Mouse (Mus musculus): ENCODE results near the gene Fibp. TPM values are rescaled to one million over a fixed set of nuclear protein-coding genes. Genes with fewer than 3 reads are reported as not detected.
A peak's percentile ranks its signal among the peaks of the same experiment; 100 is the strongest.
"Not testable (repeated sequence)": the region's sequence is repeated elsewhere in the genome, so short reads cannot be mapped to it uniquely, and the experiment has no call there.

The Fibp gene
- polyA plus RNA-seq, 1 experiment from 2014 or later, result 87.4 TPM

DNA sequence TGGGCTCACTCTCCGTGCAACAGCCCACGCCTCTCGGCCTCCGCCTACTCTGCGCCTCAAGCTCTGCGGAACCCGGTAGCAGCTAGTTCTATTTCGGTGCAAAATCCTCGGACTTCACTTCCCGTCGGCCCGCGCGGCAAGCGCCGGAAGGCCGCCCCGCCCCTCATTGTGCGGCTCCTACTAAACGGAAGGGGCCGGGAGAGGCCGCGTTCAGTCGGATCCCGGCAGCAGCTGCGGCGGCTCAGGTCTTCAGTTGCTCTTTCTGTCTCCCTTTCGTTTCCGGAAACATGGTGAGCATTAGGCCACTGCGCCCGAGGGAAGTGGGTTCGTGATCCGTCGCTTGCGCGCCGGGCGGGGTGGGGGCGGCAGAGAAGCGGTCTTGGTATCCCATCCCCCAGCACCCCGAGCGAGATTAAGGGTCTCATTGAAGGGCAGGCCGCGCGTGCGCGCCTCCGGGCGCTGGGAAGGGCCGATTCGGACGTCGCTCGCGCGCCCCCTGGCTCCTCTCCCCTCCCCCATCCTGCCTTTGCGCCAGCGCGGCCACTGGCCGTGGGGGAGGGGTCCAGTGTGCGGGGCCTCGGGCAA, 30.0 kb downstream of the Fibp start, which contains the start of gene Cfl1:
Gene Cfl1 (plus strand): TSS at position 143 of the 585 bp plus-strand sequence.
- Histone ChIP-seq H3K4me1 (peaks cover 44% of the 10 kb centered on the region), H3K9me3 (no peaks in the 10 kb centered on the region), H3K36me3 (peaks cover 51% of the 10 kb centered on the region), H3K27me3 (replicated peaks) (no peaks in the 10 kb centered on the region), H3K27ac (replicated peaks) (peak within 1 kb of the TSS; percentile 99), H3K9ac (peak within 1 kb of the TSS; percentile 99), H3K4me2 (peak within 1 kb of the TSS; percentile 91), H3K4me3 (peak within 1 kb of the TSS; percentile 100)
- peak; percentile 37 for ATAC-seq (ENCODE audit: extremely low read depth, insufficient number of reproducible peaks, low FRiP score, low TSS enrichment)
- under 1% methylated on average over 61 of the region's 62 CpGs for WGBS

DNA sequence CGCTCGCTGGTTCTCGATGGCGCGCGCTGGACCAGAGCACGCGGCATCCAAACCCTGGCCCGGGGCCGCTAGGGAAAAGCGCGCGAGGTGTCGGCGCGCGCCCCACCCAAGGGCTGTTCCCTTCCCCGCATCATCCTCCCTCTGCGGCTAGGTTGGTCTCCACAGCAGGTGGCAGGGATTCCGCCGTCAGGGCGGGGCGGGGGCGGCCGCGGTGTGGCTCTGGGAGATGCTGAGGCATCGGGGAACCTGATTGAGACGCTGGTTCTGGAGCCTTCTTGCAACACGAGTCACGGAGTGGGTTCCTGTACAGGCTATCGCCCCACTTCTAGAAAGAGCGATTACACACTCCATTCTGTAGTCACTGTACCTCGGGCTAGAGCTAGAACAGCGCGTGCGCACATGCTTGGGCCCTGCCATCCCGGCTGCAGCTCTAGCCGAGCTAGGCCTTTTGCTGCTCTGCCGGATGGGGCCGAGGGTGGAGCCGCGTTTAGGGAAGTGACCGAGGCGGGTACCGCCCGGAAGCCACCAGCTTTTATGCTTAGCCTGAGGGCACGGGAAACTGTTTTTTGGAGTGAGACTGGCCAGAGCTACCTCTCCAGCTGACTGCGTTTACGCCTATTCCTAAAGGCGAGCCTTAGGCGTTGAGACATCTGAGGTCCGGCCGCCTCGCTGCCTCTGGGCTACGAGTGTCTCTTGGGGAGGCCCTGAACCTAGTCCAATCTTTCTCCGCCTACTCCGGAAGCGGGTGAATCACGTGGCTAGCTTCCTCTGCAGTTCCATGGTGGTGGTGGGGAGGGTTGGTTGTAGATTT, 30.7 kb downstream of the Fibp start:
- peak overlapping the region; percentile 91 for H3K4me2 ChIP-seq
- peaks cover 51% of the 10 kb centered on the region for H3K36me3 ChIP-seq
- WGBS, result under 1% methylated on average over 43 of the region's 59 CpGs
- ATAC-seq (ENCODE audit: extremely low read depth, insufficient number of reproducible peaks, low FRiP score, low TSS enrichment), result peak; percentile 0; the same call in 1 of the 2 replicates
- peak overlapping the region; percentile 100 for H3K4me3 ChIP-seq
- H3K9ac ChIP-seq, result peak overlapping the region; percentile 99
- no peaks in the 10 kb centered on the region for H3K27me3 ChIP-seq (replicated peaks)
- H3K27ac ChIP-seq (replicated peaks), result peak overlapping the region; percentile 99
- H3K9me3 ChIP-seq, result no peaks in the 10 kb centered on the region
- peaks cover 44% of the 10 kb centered on the region for H3K4me1 ChIP-seq

DNA sequence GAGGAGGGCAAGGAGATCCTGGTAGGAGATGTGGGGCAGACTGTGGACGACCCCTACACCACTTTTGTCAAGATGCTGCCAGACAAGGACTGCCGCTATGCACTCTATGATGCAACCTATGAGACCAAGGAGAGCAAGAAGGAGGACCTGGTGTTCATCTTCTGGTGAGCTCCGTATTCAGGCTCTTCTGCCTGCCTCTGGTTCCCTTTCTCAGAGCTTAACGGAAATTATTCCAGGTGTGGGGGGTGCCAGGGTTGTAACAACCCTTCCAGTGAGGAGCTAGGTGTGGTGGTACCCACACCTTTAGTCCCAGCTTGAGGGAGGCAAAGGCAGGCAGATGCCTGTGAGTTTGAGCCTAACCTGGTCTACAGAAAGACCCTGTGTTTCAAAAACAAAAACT, 32.2 kb downstream of the Fibp start:
- Histone ChIP-seq H3K4me3 (peak overlapping the region; percentile 100; the same call in 1 of the 2 replicates), H3K9ac (peak overlapping the region; percentile 99; the same call in 1 of the 2 replicates), H3K4me1 (peaks cover 29% of the 10 kb centered on the region), H3K9me3 (no peaks in the 10 kb centered on the region), H3K36me3 (peaks cover 60% of the 10 kb centered on the region), H3K27me3 (replicated peaks) (no peaks in the 10 kb centered on the region), H3K4me2 (peak overlapping the region; percentile 91), H3K27ac (replicated peaks) (no peak overlapping the region)
- WGBS, result 73% methylated on average over 4 of the region's 4 CpGs
- ATAC-seq (ENCODE audit: extremely low read depth, insufficient number of reproducible peaks, low FRiP score, low TSS enrichment), result no peak

DNA sequence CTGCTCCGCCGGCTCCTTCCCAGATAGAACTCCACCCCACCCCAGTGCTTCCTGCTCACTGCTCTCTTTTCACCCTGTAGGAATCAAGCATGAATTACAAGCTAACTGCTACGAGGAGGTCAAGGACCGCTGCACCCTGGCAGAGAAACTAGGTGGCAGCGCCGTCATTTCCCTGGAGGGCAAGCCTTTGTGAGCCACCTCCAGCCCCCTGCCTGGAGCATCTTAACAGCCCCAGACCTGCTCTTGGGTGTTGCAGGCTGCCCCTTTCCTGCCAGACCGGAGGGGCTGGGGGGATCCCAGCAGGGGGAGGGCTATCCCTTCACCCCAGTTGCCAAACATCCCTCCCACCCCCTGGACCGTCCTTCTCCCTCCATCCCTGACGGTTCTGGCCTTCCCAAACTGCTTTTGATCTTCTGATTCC, 32.9 kb downstream of the Fibp start:
- not testable (repeated sequence) for H3K27ac ChIP-seq (replicated peaks); ATAC-seq (ENCODE audit: extremely low read depth, insufficient number of reproducible peaks, low FRiP score, low TSS enrichment); H3K9me3 ChIP-seq; H3K27me3 ChIP-seq (replicated peaks); H3K4me3 ChIP-seq
- WGBS, result 69% methylated on average over 9 of the region's 9 CpGs
- Histone ChIP-seq H3K4me2 (peak overlapping the region; percentile 91; the same call in 1 of the 2 replicates), H3K9ac (0 out of 2 replicates have a peak overlapping the region, but pooled peaks have one; percentile 14), H3K36me3 (peaks cover 67% of the 10 kb centered on the region), H3K4me1 (peaks cover 29% of the 10 kb centered on the region)

DNA sequence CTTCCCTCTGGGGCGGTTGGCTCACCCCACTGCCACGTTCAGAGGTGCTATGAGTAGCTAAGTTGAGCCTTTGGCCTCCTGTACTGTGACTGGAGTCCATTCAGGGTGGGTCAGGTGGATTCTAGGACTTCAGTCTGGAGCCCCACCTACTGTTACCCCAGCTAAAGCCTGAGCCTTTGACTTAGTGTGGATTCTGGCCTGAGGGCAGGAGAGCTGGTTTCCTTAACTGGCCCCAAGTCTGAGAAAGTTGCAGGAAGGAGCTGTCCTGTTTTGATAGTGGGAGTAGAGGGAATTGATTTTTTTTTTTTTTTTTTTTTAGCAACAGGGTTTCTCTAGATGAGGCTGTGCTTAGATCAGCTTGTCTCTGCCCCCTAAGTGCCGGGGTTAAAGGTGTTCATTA, 33.9 kb downstream of the Fibp start:
- H3K4me1 ChIP-seq, result peaks cover 23% of the 10 kb centered on the region
- no peak overlapping the region for H3K4me2 ChIP-seq
- WGBS, result 84% methylated on average over 3 of the region's 3 CpGs
- H3K4me3 ChIP-seq, result no peak overlapping the region
- no peak for ATAC-seq (ENCODE audit: extremely low read depth, insufficient number of reproducible peaks, low FRiP score, low TSS enrichment)
- peaks cover 73% of the 10 kb centered on the region for H3K36me3 ChIP-seq
- no peaks in the 10 kb centered on the region for H3K27me3 ChIP-seq (replicated peaks)
- H3K9ac ChIP-seq, result peak overlapping the region; percentile 26; the same call in 1 of the 2 replicates
- no peaks in the 10 kb centered on the region for H3K9me3 ChIP-seq
- H3K27ac ChIP-seq (replicated peaks), result no peak overlapping the region

DNA sequence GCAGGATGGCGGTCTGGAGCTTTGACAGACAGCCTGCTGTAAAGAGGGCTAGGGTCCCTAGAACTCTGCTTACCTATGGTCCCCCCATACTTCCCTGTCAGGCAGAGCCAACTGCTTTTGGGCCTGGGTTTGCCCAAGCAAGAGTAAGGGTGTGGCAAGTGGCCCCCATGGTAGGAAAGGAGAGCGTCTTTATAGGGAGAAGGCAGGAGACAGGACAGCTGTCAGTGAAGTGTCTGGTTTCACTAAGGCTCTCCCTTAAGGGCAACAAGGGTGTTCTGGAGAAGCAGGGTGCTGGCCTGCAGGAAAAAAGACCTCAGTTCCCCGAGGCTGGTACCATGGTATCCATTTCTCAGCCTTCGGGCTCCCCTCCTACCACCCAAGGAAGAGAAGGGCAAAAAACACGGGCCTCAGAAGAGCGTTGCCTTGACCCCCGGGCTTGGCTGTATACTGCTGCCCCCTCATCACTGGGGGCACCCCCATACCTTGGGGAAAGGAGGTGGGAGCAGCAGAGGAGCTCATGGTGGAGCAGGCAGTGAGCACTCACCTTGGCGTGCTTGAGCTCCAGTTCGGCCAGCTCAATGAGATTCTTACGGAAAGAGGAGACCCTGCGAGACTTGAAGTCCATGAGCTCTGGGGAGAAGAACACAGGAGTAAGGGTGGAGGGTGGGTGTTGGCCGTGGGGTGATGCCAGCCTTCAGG, 35.1 kb downstream of the Fibp start:
- no peak overlapping the region for H3K27ac ChIP-seq (replicated peaks)
- H3K9ac ChIP-seq, result no peak overlapping the region
- peaks cover 17% of the 10 kb centered on the region for H3K4me1 ChIP-seq
- no peak overlapping the region for H3K4me3 ChIP-seq
- H3K27me3 ChIP-seq (replicated peaks), result no peaks in the 10 kb centered on the region
- 73% methylated on average over 12 of the region's 12 CpGs for WGBS
- ATAC-seq (ENCODE audit: extremely low read depth, insufficient number of reproducible peaks, low FRiP score, low TSS enrichment), result no peak
- H3K36me3 ChIP-seq, result peaks cover 76% of the 10 kb centered on the region
- no peaks in the 10 kb centered on the region for H3K9me3 ChIP-seq
- no peak overlapping the region for H3K4me2 ChIP-seq

DNA sequence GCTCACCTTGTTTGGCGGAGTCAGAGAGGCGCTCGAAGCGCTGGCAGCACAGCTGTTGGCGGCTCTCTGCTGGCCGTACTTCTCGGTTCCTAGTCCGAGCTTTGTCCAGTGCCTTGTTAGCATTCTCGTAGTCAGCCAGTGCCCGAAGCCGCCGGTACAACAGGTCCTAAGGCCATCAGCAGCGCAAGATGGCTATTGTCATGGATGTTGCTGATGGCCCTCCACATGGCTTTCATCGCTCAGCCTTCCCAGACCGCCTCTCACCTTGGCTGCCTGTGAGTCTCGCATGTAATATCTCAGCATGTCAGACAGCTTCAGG, 35.6 kb downstream of the Fibp start:
- Histone ChIP-seq H3K27ac (replicated peaks) (no peak overlapping the region), H3K36me3 (peaks cover 76% of the 10 kb centered on the region), H3K4me3 (no peak overlapping the region), H3K27me3 (replicated peaks) (no peaks in the 10 kb centered on the region), H3K9ac (no peak overlapping the region), H3K9me3 (no peaks in the 10 kb centered on the region), H3K4me1 (peaks cover 17% of the 10 kb centered on the region), H3K4me2 (no peak overlapping the region)
- ATAC-seq (ENCODE audit: extremely low read depth, insufficient number of reproducible peaks, low FRiP score, low TSS enrichment), result no peak
- WGBS, result 81% methylated on average over 16 of the region's 16 CpGs

DNA sequence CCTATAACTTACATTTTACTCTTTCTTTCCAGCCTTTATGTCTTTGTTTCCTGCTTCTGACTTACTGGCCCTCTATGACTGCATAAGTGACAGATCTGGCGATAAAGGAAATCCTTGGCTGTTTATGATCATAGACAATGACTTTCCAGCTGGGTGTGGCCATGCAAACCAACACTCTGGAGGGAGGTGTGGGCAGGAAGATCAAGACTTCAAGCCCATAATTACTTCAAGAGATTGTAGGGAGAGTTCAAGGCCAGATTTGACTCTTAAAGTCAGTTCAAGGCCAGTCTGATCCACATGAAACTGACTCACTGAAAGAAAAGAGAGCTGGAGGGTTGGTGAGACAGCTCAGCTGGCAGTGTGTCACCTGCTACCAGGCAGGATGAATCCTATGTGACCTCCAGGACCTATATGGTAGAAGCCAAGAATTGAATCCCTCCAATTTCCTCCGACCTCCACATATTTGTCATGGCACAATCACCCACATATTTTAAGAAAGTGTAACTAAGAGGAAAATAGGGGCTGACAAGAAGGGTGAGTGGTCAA, 40.0 kb downstream of the Fibp start:
- no peak for ATAC-seq (ENCODE audit: extremely low read depth, insufficient number of reproducible peaks, low FRiP score, low TSS enrichment)
- Histone ChIP-seq H3K4me3 (no peak overlapping the region), H3K36me3 (peaks cover 55% of the 10 kb centered on the region), H3K9me3 (no peaks in the 10 kb centered on the region), H3K27me3 (replicated peaks) (no peaks in the 10 kb centered on the region), H3K4me2 (no peak overlapping the region), H3K27ac (replicated peaks) (no peak overlapping the region), H3K9ac (no peak overlapping the region), H3K4me1 (no peaks in the 10 kb centered on the region)
- WGBS, result 81% methylated on average over 2 of the region's 2 CpGs

DNA sequence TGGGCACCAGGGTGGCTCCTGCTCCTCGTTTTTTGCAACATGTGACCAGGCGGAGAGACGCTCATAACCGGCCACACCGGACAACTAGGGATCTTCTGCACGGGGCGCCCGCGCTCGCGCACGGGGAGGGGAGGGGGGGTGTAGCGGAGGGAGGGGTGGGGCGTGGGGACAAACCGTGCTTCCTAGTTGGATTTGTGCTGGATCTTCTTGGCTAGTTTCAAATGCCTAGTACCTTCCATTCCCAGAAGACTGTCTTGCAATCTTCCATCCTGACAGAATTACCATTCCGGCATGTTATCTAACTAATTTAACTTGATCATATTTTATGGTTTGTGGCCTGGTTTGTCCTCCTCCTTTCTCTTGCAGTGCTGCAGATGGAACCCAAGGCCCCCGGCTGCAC, 43.3 kb downstream of the Fibp start, which contains the start of gene 1700020D05Rik:
Gene 1700020D05Rik (minus strand): TSS at position 101 of the 400 bp plus-strand sequence.
- Histone ChIP-seq H3K4me2 (no peak within 1 kb of the TSS), H3K4me1 (no peaks in the 10 kb centered on the region), H3K27me3 (replicated peaks) (no peaks in the 10 kb centered on the region), H3K9ac (no peak within 1 kb of the TSS), H3K36me3 (peaks cover 26% of the 10 kb centered on the region), H3K4me3 (no peak within 1 kb of the TSS), H3K9me3 (peaks cover 4% of the 10 kb centered on the region; the same call in 1 of the 2 replicates), H3K27ac (replicated peaks) (no peak within 1 kb of the TSS)
- ATAC-seq (ENCODE audit: extremely low read depth, insufficient number of reproducible peaks, low FRiP score, low TSS enrichment), result no peak
- 54% methylated on average over 17 of the region's 17 CpGs for WGBS

DNA sequence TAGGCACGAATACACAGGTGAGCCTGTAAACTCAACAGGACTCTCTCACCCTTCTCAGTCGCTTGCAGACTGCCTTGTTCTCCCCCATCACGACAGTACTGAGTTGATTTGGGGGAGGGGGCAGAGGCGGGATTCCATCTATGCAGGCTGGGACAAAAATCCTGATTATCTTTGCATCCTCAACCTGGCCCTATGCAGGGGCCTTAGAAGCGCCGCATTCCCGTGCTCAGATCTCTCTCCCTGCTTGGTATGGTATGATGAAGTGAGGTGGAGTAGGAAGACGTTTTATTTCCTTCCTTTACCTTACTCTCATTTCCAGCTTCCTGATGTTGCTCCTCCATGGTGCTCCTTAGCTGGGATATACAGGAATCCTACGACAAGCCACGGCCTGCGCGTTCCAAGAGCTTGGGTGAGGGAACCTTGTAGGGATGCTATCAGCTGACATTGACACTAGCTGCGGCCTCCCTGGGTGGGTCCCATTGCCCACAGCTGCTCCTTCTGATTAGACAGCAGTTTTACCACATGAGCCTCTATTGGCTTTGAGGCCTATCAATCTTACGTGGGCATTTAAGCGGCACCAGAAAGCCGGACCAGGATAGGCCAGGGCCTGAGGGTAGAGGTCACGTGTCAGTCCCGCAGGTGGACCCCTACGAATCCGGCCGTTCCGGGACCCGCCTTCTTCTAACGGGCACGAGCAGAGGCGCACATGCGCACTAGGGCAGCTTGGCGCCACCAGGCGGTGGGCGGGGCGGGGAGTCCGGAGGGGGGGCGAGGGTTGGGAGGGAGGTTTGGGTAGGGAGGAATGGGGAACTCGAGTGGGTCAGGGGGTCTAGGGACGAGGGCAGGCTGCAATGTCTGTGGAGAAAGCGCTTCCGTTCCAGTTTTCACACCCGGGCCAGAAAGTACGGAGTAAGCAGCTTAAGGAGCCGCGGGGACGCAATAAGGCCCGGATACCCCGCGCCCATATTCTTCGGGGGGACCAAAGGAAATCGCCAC, 49.9 kb downstream of the Fibp start, which contains the start of gene Snx32:
Gene Snx32 (minus strand): TSS at position 508 of the 996 bp plus-strand sequence.
- Histone ChIP-seq H3K4me2 (peak within 1 kb of the TSS; percentile 80), H3K4me3 (peak within 1 kb of the TSS; percentile 62), H3K9ac (peak within 1 kb of the TSS; percentile 83), H3K27me3 (replicated peaks) (no peaks in the 10 kb centered on the region), H3K27ac (replicated peaks) (peak within 1 kb of the TSS; percentile 66), H3K4me1 (peaks cover 32% of the 10 kb centered on the region), H3K9me3 (peaks cover 6% of the 10 kb centered on the region; the same call in 1 of the 2 replicates), H3K36me3 (peaks cover 8% of the 10 kb centered on the region; the same call in 1 of the 2 replicates)
- ATAC-seq (ENCODE audit: extremely low read depth, insufficient number of reproducible peaks, low FRiP score, low TSS enrichment), result peak; percentile 99
- WGBS, result 3% methylated on average over 47 of the region's 47 CpGs
